Mouse (Mus musculus): ENCODE measurements at regions not wholly inside any gene's neighbourhood (a gene's known extent, or its start where the extent isn't known, plus 50 kb on each side); places are given as distances from the start of the nearest gene placed in this dataset.

GRCm38 (mm10) chr3:35027898-35028297 is 377.7 kb downstream of the Sox2 start:
- DNase-seq (ENCODE audit: low read depth, low spot score), result peak; percentile 20

GRCm38 (mm10) chr3:35029924-35030323 is 379.7 kb downstream of the Sox2 start:
- no peak for DNase-seq (ENCODE audit: low read depth, low spot score)

- no peak for DNase-seq (ENCODE audit: low read depth, low spot score)
These were observed 383.4 kb downstream of the Sox2 start for GRCm38 (mm10) chr3:35033587-35033986.

GRCm38 (mm10) chr3:35035234-35035633 is 385.0 kb downstream of the Sox2 start:
- no peak for DNase-seq (ENCODE audit: low read depth, low spot score)

GRCm38 (mm10) chr3:35043705-35044104 is 393.5 kb downstream of the Sox2 start:
- no peak for DNase-seq (ENCODE audit: low read depth, low spot score)

DNA sequence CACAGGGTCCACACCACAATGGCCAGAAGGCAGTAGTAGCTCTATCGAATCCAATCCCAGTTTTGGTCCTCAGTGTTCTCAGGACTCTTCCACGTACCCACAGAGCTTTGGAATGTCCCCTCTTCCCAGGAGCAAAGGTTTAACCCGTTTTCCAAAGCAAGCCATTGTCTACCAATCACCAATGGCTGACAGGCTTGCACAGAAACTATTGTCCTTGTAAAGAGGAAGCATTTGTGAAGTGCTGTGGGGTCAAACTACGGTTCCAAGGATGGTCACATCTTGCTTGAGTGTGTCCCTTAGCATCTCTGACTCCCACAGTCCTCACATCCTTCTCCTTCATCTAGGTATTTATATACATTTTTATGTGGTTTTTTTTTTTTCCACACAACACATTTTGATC is 409.2 kb downstream of the Sox2 start:
- no peak for DNase-seq (ENCODE audit: low read depth, low spot score)

DNA sequence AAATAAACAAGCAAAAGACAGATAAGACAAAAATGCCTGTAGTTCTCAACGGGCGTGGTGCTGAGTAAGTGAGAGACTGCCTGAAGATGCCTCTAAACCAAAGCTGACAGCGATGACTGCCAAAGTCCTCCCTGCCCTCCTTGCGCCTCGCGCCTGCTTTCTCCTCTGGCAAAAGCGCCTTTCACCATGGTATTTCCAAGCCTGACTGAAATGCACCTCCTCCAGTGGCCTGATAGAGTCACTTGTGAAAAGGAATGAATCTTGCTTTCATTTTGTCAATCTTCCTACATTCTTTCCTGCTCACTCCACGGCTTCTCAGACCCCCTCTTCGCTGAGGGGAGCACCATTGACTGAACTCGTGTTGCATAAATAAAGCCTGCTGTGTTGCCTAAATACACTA is 409.8 kb downstream of the Sox2 start:
- DNase-seq (ENCODE audit: low read depth, low spot score), result no peak

- no peak for DNase-seq (ENCODE audit: low read depth, low spot score)
These were observed 416.6 kb downstream of the Sox2 start for GRCm38 (mm10) chr3:35066824-35067223.

GRCm38 (mm10) chr3:35068586-35068985 is 418.4 kb downstream of the Sox2 start:
- DNase-seq (ENCODE audit: low read depth, low spot score), result no peak

GRCm38 (mm10) chr3:35071046-35071445 is 420.8 kb downstream of the Sox2 start:
- DNase-seq (ENCODE audit: low read depth, low spot score), result no peak

- DNase-seq (ENCODE audit: low read depth, low spot score), result no peak
These were observed 429.7 kb downstream of the Sox2 start for GRCm38 (mm10) chr3:35079887-35080286.

DNA sequence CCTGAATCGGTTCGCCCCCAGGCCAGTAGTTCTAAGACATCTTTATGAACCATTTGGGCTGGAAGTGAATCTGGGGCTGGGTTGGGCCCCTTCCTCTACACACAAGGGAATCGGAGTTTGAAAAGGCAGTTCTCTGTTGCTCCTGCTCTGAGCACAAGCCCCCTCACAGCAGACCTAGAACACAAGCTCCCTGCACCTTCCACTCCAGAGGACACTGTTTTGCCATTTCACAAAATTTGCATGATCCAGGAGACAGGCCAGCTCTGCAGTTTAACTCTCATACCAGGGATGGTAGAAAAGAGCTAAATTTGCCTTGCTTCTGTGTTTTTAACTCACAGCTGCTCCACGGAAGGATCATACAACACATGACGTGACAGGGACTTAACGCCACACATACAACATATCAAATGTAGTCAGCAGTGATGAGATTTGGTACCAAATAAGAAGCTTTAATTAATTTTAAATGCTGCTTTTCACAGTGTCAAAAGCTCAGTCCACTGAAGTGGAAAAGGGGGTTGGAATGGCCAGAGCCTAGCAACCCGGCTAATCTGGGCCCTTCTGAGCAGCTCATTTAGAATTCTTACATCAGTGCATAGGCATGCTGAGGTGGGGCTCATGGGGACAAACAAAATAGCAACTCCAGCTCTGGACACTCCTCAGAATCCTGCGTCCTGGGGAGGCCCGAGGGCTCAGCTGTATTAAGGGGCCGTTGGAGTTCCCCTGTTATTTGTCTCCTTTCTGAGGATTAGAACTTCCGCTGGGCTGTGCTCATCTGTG is 434.1 kb downstream of the Sox2 start:
- DNase-seq (ENCODE audit: low read depth, low spot score), result peak; percentile 19

- peak; percentile 46 for DNase-seq (ENCODE audit: low read depth, low spot score)
These were observed 438.3 kb downstream of the Sox2 start for GRCm38 (mm10) chr3:35088241-35089080.

DNA sequence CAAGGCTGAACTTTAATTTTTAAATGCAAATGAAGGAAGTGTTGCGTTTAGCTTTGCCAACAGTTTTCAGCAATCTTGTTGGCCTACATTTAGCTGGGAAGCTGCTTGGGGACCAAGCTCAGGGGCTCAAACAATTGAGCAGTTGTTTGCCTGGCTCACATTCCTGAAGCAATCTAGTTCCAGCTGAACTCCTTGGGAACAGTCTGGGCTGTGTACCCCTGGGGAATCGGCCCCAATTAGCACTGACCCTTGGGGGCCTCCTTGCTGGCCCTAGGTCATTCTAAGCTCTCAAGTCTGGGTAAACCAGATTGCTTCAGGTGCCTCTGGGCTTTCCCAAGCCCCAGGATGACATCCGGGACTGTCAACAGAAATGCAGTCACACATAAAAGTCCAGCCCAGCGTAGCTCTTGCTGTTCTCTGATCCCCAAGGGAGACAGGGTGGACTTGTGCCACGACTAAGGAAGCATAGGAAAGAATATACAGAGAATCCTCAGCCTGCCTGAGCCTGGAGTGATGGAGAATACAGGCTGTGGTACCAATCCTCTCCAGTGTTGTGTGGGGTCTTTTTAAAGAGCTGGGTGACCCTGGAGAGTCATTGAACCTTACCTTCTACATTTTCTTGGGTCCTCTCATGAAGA is 440.4 kb downstream of the Sox2 start:
- no peak for DNase-seq (ENCODE audit: low read depth, low spot score)

- no peak for DNase-seq (ENCODE audit: low read depth, low spot score)
These were observed 442.8 kb downstream of the Sox2 start for GRCm38 (mm10) chr3:35093001-35093400.

DNA sequence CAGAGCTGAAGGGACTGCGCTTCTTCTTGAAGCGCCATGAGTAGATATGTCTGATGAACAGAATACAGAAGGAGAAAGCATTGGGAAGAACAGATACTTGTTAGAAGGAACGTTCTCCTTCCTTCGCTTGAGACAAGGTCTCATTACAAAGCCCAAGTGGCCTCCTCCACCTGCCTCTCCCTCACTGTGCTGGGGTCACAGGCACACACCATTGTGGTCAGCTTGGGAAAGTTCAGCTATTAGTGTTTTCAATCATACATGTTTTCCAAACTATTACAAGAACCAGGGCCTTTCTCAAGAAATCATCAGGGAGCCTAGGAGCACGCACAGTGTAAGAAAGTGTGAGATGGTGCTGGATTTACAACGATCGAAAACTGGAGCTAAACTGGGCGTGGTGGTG is 445.0 kb downstream of the Sox2 start:
- no peak for DNase-seq (ENCODE audit: low read depth, low spot score)

- no peak for DNase-seq (ENCODE audit: low read depth, low spot score)
These were observed 446.2 kb downstream of the Sox2 start for GRCm38 (mm10) chr3:35096381-35096780.

- no peak for DNase-seq (ENCODE audit: low read depth, low spot score)
These were observed 447.6 kb downstream of the Sox2 start for GRCm38 (mm10) chr3:35097766-35098165.

DNA sequence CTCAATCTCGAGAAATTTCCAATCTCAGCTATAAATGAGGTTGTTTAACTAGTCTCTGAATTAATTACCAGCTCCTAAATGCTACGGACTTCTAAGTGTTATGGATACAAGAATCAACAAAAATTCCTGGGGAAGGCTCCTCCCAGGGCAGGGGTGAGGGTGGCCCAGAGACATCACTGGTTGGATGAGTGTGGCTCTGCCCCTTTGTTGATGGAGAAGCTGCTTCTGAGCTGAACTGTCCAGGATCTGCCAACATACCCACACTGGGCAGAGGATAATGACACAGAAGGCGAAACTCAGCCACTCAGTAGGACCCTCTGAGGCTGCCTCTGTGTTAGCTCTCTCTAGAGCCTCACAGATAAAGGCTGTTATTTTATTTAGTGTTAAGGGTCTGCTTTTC is 449.0 kb downstream of the Sox2 start:
- DNase-seq (ENCODE audit: low read depth, low spot score), result no peak

DNA sequence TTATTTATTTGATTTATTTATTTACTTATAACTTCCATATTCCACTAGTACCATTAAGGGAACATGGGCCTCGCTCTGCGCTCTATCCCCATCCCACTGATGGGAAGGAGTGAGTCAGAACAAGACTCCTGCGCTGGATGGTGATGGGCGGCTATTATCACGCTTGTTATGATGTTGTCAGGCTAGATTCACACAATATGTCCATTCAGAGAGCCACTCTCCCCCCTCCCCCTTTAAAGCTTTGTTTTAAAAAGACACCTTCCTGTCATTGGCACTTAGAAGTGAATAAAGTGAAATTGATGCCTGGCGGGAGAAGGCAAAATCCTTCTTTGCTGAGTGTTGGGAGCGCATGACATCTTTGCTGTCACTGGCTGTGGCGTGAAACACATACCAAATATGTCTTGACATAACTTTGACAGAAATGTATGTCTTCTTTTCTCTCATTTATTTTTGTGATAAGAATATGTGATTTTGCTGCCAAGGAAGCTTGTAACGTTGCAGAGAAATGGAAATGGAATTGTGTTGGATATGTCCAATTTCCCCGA is 449.7 kb downstream of the Sox2 start:
- DNase-seq (ENCODE audit: low read depth, low spot score), result no peak

DNA sequence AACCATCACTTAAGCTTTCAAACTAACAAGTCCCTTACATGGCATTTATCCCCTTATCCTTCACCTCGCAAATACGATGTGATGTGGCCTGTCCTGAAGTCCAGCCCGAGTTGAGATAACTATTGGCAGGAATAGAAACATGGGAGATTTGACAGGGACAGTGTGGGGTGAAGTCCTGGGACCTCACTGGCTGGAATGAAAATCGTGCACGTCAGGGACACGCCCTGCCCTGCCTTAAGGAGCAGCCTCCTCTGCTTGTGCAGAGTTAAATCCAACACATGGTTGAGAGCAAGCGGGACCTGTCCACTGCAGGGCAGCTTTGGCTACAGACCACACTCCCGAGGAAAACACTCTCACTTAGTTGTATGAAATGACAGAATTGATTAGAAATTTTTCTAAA is 451.1 kb downstream of the Sox2 start:
- no peak for DNase-seq (ENCODE audit: low read depth, low spot score)

DNA sequence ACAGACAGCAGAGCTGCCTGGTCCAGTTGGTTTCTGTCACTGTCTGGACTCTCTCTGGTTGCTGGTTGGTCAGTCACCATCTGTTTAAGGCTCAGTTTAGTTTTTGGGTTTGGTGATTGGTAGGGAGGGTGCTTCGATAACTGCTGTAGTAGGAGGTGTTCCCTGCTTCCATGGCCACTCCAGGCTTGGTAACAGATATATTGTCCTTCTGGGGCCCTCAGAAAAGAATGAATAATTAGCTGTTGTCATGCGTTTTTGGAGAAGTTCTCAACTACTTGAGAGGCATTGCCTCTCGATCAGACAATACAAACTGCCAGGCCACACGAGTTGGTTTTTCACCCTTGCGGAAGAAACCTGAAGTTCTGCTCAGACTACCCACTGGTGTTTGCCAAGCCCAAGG is 451.7 kb downstream of the Sox2 start:
- no peak for DNase-seq (ENCODE audit: low read depth, low spot score)

Measured in embryo, embryonic 11.5 days (tissue).